ENCODE assay signal across 12 mouse cellular contexts in genomic region chr13:59779744-59780264, GRCm38 (mm10). TPM values are rescaled to one million over a fixed set of nuclear protein-coding genes. Genes with fewer than 3 reads are reported as not detected.
"Had no signal": no experiment of that assay in that cellular context is flagged by ENCODE, and none has a peak within 500 bp of the region (broad histone marks: within the 10 kb centered on the region; RNA-seq: fewer than 3 reads in every experiment).

No protein-coding gene starts in this region.

RNA-seq across cellular contexts. Expression of gene Gm49354, which starts 2.2 kb away (rescaled TPM):
- total RNA-seq: layer of hippocampus, postnatal 36 days; left cerebral cortex, postnatal 36 days had no signal
- polyA plus RNA-seq: kidney, embryonic 15.5 days; limb, embryonic 12.5 days; liver, embryonic 13.5 days; lung, adult 2 months; macrophage; midbrain, embryonic 12.5 days; midbrain, embryonic 16.5 days; neural tube, embryonic 11.5 days; neural tube, embryonic 15.5 days; small intestine, adult 2 months had no signal

RNA-seq across cellular contexts. Expression of gene 1700014D04Rik, which starts 33.3 kb away (rescaled TPM):
- polyA plus RNA-seq: kidney, embryonic 15.5 days; liver, embryonic 13.5 days; macrophage; midbrain, embryonic 12.5 days; small intestine, adult 2 months had no signal

RNA-seq across cellular contexts. Expression of gene Spata31d1d, which starts 48.3 kb away (rescaled TPM):
- total RNA-seq: layer of hippocampus, postnatal 36 days; left cerebral cortex, postnatal 36 days had no signal
- polyA plus RNA-seq: kidney, embryonic 15.5 days; limb, embryonic 12.5 days; liver, embryonic 13.5 days; lung, adult 2 months; macrophage; midbrain, embryonic 12.5 days; midbrain, embryonic 16.5 days; neural tube, embryonic 11.5 days; neural tube, embryonic 15.5 days; small intestine, adult 2 months had no signal
